In genomic region chr2:91263692-91264660, GRCm38 (mm10) we compare ENCODE assay signal across 8 mouse cellular contexts. TPM values are rescaled to one million over a fixed set of nuclear protein-coding genes. Genes with fewer than 3 reads are reported as not detected.
A peak's percentile ranks its signal among the peaks of the same experiment; 100 is the strongest.
DNase-seq lines count a peak whose midpoint lies in the region; ATAC-seq and TF ChIP-seq lines count a peak whose summit lies in the region.

No protein-coding gene starts in this region.

- H3K9ac ChIP-seq in liver, adult 2 months (ENCODE audit: low read depth, low read length): peak overlapping the region; percentile 15
- peak overlapping the region; percentile 63 for H3K9ac ChIP-seq in forebrain, embryonic 11.5 days (ENCODE audit: low read length)
- H3K9ac ChIP-seq in intestine, postnatal 0 days (ENCODE audit: low read depth, low read length): peak overlapping the region; percentile 12; the same call in 1 of the 2 replicates
- H3K9ac ChIP-seq in neural tube, embryonic 14.5 days (replicated peaks; ENCODE audit: low read depth, low read length): peak overlapping the region; percentile 62

- peaks cover 11% of the 10 kb centered on the region; the same call in 1 of the 2 replicates for H3K79me2 ChIP-seq in liver, adult 2 months (ENCODE audit: control insufficient read depth, insufficient read depth, low read length)

- peaks cover 29% of the 10 kb centered on the region for H3K4me1 ChIP-seq in liver, adult 2 months (ENCODE audit: control insufficient read depth, insufficient read depth, low read length)
- H3K4me1 ChIP-seq in forebrain, embryonic 11.5 days (replicated peaks; ENCODE audit: control insufficient read depth, insufficient read depth, low read length): peaks cover 9% of the 10 kb centered on the region
- no peaks in the 10 kb centered on the region for H3K4me1 ChIP-seq in intestine, postnatal 0 days (replicated peaks; ENCODE audit: control insufficient read depth, insufficient read depth, low read length)
- peaks cover 4% of the 10 kb centered on the region; the same call in 1 of the 2 replicates for H3K4me1 ChIP-seq in neural tube, embryonic 14.5 days (ENCODE audit: control insufficient read depth, insufficient read depth, low read length)

- peaks cover 26% of the 10 kb centered on the region; the same call in 1 of the 2 replicates for H3K36me3 ChIP-seq in liver, adult 2 months (ENCODE audit: control insufficient read depth, insufficient read depth, low read length)
- H3K36me3 ChIP-seq in forebrain, embryonic 11.5 days (ENCODE audit: control insufficient read depth, insufficient read depth, low read length): peaks cover 7% of the 10 kb centered on the region; the same call in 1 of the 2 replicates
- H3K36me3 ChIP-seq in intestine, postnatal 0 days (ENCODE audit: control insufficient read depth, insufficient read depth): peaks cover 22% of the 10 kb centered on the region
- H3K36me3 ChIP-seq in neural tube, embryonic 14.5 days (ENCODE audit: control insufficient read depth, insufficient read depth, low read length): peaks cover 21% of the 10 kb centered on the region

- no peak overlapping the region for H3K4me3 ChIP-seq in liver, adult 2 months (ENCODE audit: insufficient read depth, low read depth, low read length)
- peak overlapping the region; percentile 83 for H3K4me3 ChIP-seq in forebrain, embryonic 11.5 days (ENCODE audit: low read depth, low read length)
- H3K4me3 ChIP-seq in intestine, postnatal 0 days (ENCODE audit: low read depth, low read length): peak overlapping the region; percentile 76; the same call in 1 of the 2 replicates
- H3K4me3 ChIP-seq in neural tube, embryonic 14.5 days (ENCODE audit: low read depth, low read length): peak overlapping the region; percentile 78

- H3K9me3 ChIP-seq in forebrain, embryonic 11.5 days (ENCODE audit: control insufficient read depth, low read length): no peaks in the 10 kb centered on the region
- no peaks in the 10 kb centered on the region for H3K9me3 ChIP-seq in intestine, postnatal 0 days (ENCODE audit: control insufficient read depth)
- H3K9me3 ChIP-seq in neural tube, embryonic 14.5 days (ENCODE audit: control insufficient read depth, low read length): no peaks in the 10 kb centered on the region

- DNase-seq in liver, adult 2 months (ENCODE audit: extremely low read depth, low read depth, low spot score): peak; percentile 50
- DNase-seq in liver: no peak
- peak; percentile 50 for DNase-seq in forebrain, embryonic 11.5 days (ENCODE audit: low spot score)
- DNase-seq in left cerebral cortex, adult 18-20 months (ENCODE audit: low spot score in 2 of 2): no peak
- no peak for DNase-seq in thymus, adult 18-20 months
- DNase-seq in urinary bladder, postnatal 4 days (ENCODE audit: low spot score in 2 of 2): no peak

- WGBS in liver, adult 2 months: 54% methylated on average over 17 of the region's 17 CpGs
- WGBS in forebrain, embryonic 11.5 days: 87% methylated on average over 17 of the region's 17 CpGs
- WGBS in intestine, postnatal 0 days: 87% methylated on average over 17 of the region's 17 CpGs
- WGBS in neural tube, embryonic 14.5 days: 85% methylated on average over 17 of the region's 17 CpGs

- peak overlapping the region; percentile 69 for H3K4me2 ChIP-seq in forebrain, embryonic 11.5 days (ENCODE audit: low read depth, low read length, severe bottlenecking)
- peak overlapping the region; percentile 87 for H3K4me2 ChIP-seq in intestine, postnatal 0 days (replicated peaks; ENCODE audit: low read depth)
- peak overlapping the region; percentile 62 for H3K4me2 ChIP-seq in neural tube, embryonic 14.5 days (ENCODE audit: low read depth, low read length)

- no peak for TF ChIP-seq CTCF in liver, adult 2 months (IDR thresholded peaks at IDR 0.05; ENCODE audit: low read depth, low read length)
- no peak for TF ChIP-seq CTCF in intestine, postnatal 0 days (IDR thresholded peaks at IDR 0.05; ENCODE audit: low read depth)

- no peak for TF ChIP-seq POLR2A in liver, adult 2 months (IDR thresholded peaks at IDR 0.05; ENCODE audit: extremely low read depth, insufficient read depth, low read length)

- no peaks in the 10 kb centered on the region for H3K27me3 ChIP-seq in liver, adult 2 months (ENCODE audit: control insufficient read depth, insufficient read depth, low read length)
- no peaks in the 10 kb centered on the region for H3K27me3 ChIP-seq in forebrain, embryonic 11.5 days (ENCODE audit: control insufficient read depth, insufficient read depth, low read length)
- H3K27me3 ChIP-seq in intestine, postnatal 0 days (replicated peaks; ENCODE audit: control insufficient read depth, insufficient read depth, low read length): no peaks in the 10 kb centered on the region
- H3K27me3 ChIP-seq in neural tube, embryonic 14.5 days (ENCODE audit: control insufficient read depth, insufficient read depth, low read length): no peaks in the 10 kb centered on the region

- peak overlapping the region; percentile 87 for H3K27ac ChIP-seq in liver, adult 2 months (replicated peaks; ENCODE audit: insufficient read depth, low read depth, low read length)
- 0 out of 2 replicates have a peak overlapping the region, but pooled peaks have one; percentile 71 for H3K27ac ChIP-seq in forebrain, embryonic 11.5 days (ENCODE audit: low read depth, low read length)
- H3K27ac ChIP-seq in intestine, postnatal 0 days (ENCODE audit: low read depth, low read length): peak overlapping the region; percentile 95
- H3K27ac ChIP-seq in neural tube, embryonic 14.5 days (ENCODE audit: low read depth, low read length): peak overlapping the region; percentile 89

- no peak for ATAC-seq in forebrain, embryonic 11.5 days (replicated peaks; ENCODE audit: low FRiP score)
- no peak for ATAC-seq in intestine, postnatal 0 days
- ATAC-seq in neural tube, embryonic 14.5 days (ENCODE audit: low read depth): no peak

RNA-seq across cellular contexts. Expression of gene Arfgap2, which starts 0.8 kb away (rescaled TPM):
- 74.2 and 83.2 TPM in 2 replicates for total RNA-seq in liver, adult 2 months (2014; rRNA removed)
- 62.9 and 69.1 TPM in 2 replicates for polyA plus RNA-seq in liver, adult 2 months (2012; rRNA removed)
- polyA plus RNA-seq in forebrain, embryonic 11.5 days (2014; fragmentation: Nextera tagmentation; extraction: Ambion mirVana): 84.0 and 89.1 TPM in 2 replicates
- 37.6 and 39.0 TPM in 2 replicates for polyA plus RNA-seq in intestine, postnatal 0 days (2015; fragmentation: Nextera tagmentation; extraction: Ambion mirVana)
- 52.9 and 68.8 TPM in 2 replicates for polyA plus RNA-seq in neural tube, embryonic 14.5 days (2014; fragmentation: Nextera tagmentation; extraction: Ambion mirVana)
- 10 to 100 TPM; 70.0 to 72.7 TPM for total RNA-seq in left cerebral cortex, adult 18-20 months (2021)

RNA-seq across cellular contexts. Expression of gene Pacsin3, which starts 8.2 kb away (rescaled TPM):
- 24.6 and 28.1 TPM in 2 replicates for total RNA-seq in liver, adult 2 months (2014; rRNA removed)
- polyA plus RNA-seq in liver, adult 2 months (2012; rRNA removed): 65.1 and 68.9 TPM in 2 replicates
- polyA plus RNA-seq in forebrain, embryonic 11.5 days (2014; fragmentation: Nextera tagmentation; extraction: Ambion mirVana): 28.9 and 34.8 TPM in 2 replicates
- 6.5 and 7.3 TPM in 2 replicates for polyA plus RNA-seq in intestine, postnatal 0 days (2015; fragmentation: Nextera tagmentation; extraction: Ambion mirVana)
- polyA plus RNA-seq in neural tube, embryonic 14.5 days (2014; fragmentation: Nextera tagmentation; extraction: Ambion mirVana): 11.7 and 13.1 TPM in 2 replicates
- 10 to 100 TPM; 45.6 to 46.1 TPM for total RNA-seq in left cerebral cortex, adult 18-20 months (2021)

RNA-seq across cellular contexts. Expression of gene Ddb2, which starts 27.2 kb away (rescaled TPM):
- 4.4 and 5.0 TPM in 2 replicates for total RNA-seq in liver, adult 2 months (2014; rRNA removed)
- 4.8 and 7.9 TPM in 2 replicates for polyA plus RNA-seq in liver, adult 2 months (2012; rRNA removed)
- polyA plus RNA-seq in forebrain, embryonic 11.5 days (2014; fragmentation: Nextera tagmentation; extraction: Ambion mirVana): 9.9 and 10.8 TPM in 2 replicates
- 4.4 and 6.1 TPM in 2 replicates for polyA plus RNA-seq in intestine, postnatal 0 days (2015; fragmentation: Nextera tagmentation; extraction: Ambion mirVana)
- polyA plus RNA-seq in neural tube, embryonic 14.5 days (2014; fragmentation: Nextera tagmentation; extraction: Ambion mirVana): 12.9 and 13.5 TPM in 2 replicates
- total RNA-seq in left cerebral cortex, adult 18-20 months (2021): 10 to 100 TPM; 10.9 to 13.5 TPM

Comparison
In these comparisons a context has a peak if more than half of its experiments do, and no peak if none do; other contexts are left out.
1. DNase-seq: peak in liver, adult 2 months (single experiment) and forebrain, embryonic 11.5 days (single experiment); none in liver (single experiment), left cerebral cortex, adult 18-20 months (0 of 2), thymus, adult 18-20 months (0 of 2) and urinary bladder, postnatal 4 days (0 of 2).
2. H3K9ac ChIP-seq: peak in every context shown above with its lines; median percentile 63 in forebrain, embryonic 11.5 days; 62 in neural tube, embryonic 14.5 days; 15 in liver, adult 2 months; 12 in intestine, postnatal 0 days.
3. Peak in every context shown above with its lines, with median percentiles within 50 percentile points of each other: H3K27ac ChIP-seq and H3K4me2 ChIP-seq.